Mouse (Mus musculus) testis, adult 2 months (tissue): Measurements from ENCODE around the gene Vamp3.

ENCODE experiments used
- CTCF ChIP-seq: fragments of 200-500 bp; IDR thresholded peaks from 2 replicates; pipeline ENCODE4 v1.5.1; 2012; ENCODE audit warnings: low read depth, mild to moderate bottlenecking, inconsistent platforms, low read length, moderate library complexity; ENCODE audit not compliant: control insufficient read depth, insufficient read depth, insufficient replicate concordance
- POLR2A ChIP-seq: fragments of 200-500 bp; IDR thresholded peaks from 2 replicates; pipeline ENCODE4 v1.6.1; 2012; ENCODE audit warnings: low read depth, mild to moderate bottlenecking, inconsistent platforms, low read length, moderate library complexity; ENCODE audit not compliant: control insufficient read depth

- TF ChIP-seq CTCF (no peak), POLR2A (no peak)
Measured at GRCm38 (mm10) chr4:151015946-151016345, 41.8 kb downstream of the Vamp3 start.
